Mouse (Mus musculus): ENCODE measurements around the gene Gm5767.

- TF ChIP-seq CTCF (IDR thresholded peaks at IDR 0.05; ENCODE audit: extremely low read depth, insufficient read depth, insufficient read length, insufficient replicate concordance): peak; percentile 79; the same call in 1 of the 2 replicates
- TF ChIP-seq POLR2A (IDR thresholded peaks at IDR 0.05; ENCODE audit: low read depth, low read length): no peak
Measured at GRCm38 (mm10) chr16:8686121-8686870, 5.7 kb downstream of the Gm5767 start.

Measured in spleen, adult 2 months (tissue).